Mouse (Mus musculus) G1E-ER4 (cell line): ENCODE results near the gene Hsh2d. TPM values are rescaled to one million over a fixed set of nuclear protein-coding genes. Genes with fewer than 3 reads are reported as not detected.

ENCODE experiments used
- GATA1 ChIP-seq: IDR thresholded peaks from one replicate; pipeline ENCODE4 v1.8.0; 2012; ENCODE audit warnings: low read length, inconsistent platforms
- polyA plus RNA-seq: library from polyadenylated mRNA; stranded (reverse); fragments of >175 nt; gene quantifications from 2 replicates; pipeline ENCODE4 v1.2.3, GENCODE M21; 2012

The Hsh2d gene
- polyA plus RNA-seq, 1 experiment: 0.12 TPM

- no peak for TF ChIP-seq GATA1
Observed at GRCm38 (mm10) chr8:72169098-72169668, 20.3 kb upstream of the Hsh2d start.

GRCm38 (mm10) chr8:72169681-72170249, 19.7 kb upstream of the Hsh2d start:
- no peak for TF ChIP-seq GATA1

DNA sequence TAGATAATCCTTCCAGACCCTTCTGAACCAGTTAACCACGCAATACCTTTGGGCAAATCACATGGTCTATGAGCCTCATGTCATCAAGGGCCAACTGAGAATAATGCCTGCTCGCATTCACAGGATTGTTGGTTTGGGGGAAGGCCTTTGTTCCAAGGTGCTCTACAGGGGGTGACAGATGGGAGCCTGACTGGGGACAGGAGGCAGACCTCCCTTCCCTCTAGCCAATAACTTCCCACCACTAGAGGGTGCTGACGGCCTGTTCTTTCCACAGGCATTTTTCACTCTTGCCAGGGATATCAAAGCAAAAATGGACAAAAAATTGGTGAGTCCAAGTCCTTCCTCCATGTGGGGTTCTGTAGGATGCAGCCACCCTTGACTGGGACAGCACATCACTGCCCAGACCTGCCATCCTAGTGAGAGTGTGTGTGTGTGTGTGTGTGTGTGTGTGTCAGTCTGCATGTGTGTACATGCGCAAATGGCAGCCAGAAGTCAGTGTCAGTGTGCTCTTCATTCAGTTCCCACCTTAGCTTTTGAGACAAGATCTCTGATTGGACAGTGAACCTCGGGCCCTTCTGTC, 12.0 kb upstream of the Hsh2d start:
- no peak for TF ChIP-seq GATA1

- TF ChIP-seq GATA1: no peak
Observed at GRCm38 (mm10) chr8:72183554-72184202, 5.8 kb upstream of the Hsh2d start.

- no peak for TF ChIP-seq GATA1
Observed at GRCm38 (mm10) chr8:72187793-72188331, 1.6 kb upstream of the Hsh2d start.

DNA sequence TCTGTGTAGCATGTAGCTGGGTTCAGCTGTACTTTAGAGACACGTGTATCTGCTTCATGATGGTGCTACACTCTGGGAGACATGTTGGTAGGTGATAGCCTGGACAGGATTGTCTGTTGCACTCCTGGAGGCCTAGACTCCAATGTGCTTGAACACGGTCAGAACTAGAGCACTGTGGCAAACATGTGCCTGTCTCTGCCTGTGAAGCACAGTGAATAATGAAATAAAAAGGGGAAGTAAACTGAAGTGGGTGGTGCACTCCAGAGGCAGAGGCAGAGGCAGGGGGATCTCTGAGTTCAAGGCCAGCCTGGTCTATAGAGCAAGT, 739 bp downstream of the Hsh2d start:
- no peak for TF ChIP-seq GATA1

DNA sequence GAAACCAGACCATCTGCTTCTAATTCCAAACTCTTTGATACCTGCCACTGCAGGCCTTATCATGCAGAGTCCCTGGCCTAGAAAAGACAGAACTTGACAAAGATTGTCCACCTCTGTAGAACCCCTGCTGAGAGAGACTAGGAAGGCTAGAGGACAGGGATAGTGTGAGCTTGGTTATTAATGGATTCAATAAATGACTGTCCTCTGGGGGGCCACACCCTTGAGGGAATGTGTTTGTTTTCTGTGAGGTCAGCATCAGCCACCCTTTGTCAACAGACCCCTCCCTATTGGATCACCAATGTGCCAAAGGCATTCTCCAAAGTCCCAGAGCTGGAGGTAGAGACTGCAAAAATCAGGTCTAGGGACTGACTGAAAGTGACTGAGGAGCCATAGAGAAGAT, 2.6 kb downstream of the Hsh2d start:
- no peak for TF ChIP-seq GATA1

DNA sequence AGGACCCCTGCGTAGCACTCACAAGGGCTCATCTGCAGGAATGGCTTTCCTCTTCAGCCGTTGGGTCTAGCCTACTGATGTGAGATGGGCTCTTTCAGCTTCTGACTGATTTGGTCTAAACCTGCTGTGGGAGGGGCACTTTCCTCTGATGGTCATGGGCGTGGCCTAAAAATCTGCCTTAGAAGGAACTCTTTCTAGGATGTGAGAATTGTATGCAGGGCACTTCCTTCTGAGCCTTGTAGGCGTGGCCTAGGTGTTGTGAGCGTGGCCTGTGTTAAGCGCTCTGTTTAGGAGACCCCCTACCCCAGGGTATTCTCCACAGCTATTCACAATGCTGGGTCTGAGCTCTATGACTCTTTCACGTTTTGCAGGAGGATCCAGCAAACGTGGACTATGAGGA, 8.6 kb downstream of the Hsh2d start:
- TF ChIP-seq GATA1: no peak

DNA sequence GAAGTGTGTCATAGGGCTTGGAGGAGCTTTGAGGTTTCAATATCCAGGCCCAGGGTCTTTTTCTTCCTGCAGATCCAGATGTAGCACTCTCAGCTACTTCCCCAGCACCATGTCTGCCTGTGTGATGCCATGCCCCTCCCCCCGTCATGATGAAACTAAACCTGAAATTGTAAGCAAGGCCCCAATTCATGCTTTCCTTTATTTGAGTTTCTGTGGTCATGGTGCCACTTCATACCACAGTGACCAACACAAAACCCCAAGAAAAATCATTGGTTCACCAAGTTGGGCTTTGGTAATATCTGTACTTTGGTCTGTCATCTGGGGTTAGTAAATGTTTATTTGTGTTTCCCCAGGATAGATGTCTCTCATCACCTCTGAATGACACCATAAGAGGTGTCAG, 19.1 kb downstream of the Hsh2d start:
- no peak for TF ChIP-seq GATA1

- no peak for TF ChIP-seq GATA1
Observed at GRCm38 (mm10) chr8:72210222-72210621, 20.8 kb downstream of the Hsh2d start.

GRCm38 (mm10) chr8:72210710-72211109, 21.3 kb downstream of the Hsh2d start:
- TF ChIP-seq GATA1: no peak

DNA sequence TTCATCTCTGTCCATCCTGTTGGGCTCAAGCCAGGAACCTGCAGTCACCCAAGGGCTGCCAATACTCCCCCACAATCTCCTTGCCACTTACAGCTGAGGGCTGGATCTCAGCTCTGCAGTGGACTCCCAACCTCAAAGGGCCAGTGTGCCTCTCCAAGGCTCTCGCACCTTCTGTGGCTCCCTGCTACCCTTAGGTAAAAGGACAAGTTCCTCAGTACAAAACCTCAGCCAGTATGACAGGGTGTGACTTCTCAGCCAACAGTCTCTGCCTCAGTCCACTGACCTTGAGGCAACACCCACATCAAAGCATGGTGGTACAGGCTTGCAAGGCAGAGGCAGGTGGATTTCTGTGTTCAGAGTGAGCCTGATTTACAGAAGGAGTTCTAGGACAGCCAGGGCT, 22.4 kb downstream of the Hsh2d start:
- no peak for TF ChIP-seq GATA1

- TF ChIP-seq GATA1: no peak
Observed at GRCm38 (mm10) chr8:72212751-72213150, 23.3 kb downstream of the Hsh2d start, which contains the start of gene Cib3. Cib3 (minus strand) TSS chr8:72212837.

GRCm38 (mm10) chr8:72213536-72213935, 24.1 kb downstream of the Hsh2d start, which contains the start of gene Gm11034:
Gm11034 (minus strand) TSS chr8:72213636.
- TF ChIP-seq GATA1: no peak

- no peak for TF ChIP-seq GATA1
Observed at GRCm38 (mm10) chr8:72215060-72215459, 25.6 kb downstream of the Hsh2d start.

DNA sequence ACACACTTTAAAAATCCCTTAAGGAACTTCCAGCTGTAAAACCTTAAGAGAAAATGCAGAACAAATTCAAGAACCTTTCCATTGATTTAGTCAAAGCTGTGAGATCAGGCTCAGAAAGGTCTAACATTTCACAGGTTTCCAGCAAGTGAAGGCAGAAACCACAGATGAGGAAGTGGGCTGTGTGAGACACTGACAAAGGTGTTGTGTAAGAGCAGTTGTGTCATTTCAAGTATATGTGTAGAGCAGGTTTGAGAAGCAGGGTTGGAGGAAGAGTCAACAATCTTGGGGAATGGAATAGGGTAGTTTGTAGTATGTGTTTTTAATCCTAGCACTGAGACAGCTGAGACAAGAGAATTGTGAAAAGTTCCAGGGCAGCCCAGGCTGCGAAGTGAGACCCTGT, 26.4 kb downstream of the Hsh2d start:
- no peak for TF ChIP-seq GATA1

- TF ChIP-seq GATA1: no peak
Observed at GRCm38 (mm10) chr8:72218781-72219540, 29.5 kb downstream of the Hsh2d start.
